Mouse (Mus musculus): Measurements from ENCODE around the gene Rgs9. TPM values are rescaled to one million over a fixed set of nuclear protein-coding genes. Genes with fewer than 3 reads are reported as not detected.

Gene Rgs9
- polyA plus RNA-seq, 1 experiment from 2014 or later, result 0.99 TPM

DNA sequence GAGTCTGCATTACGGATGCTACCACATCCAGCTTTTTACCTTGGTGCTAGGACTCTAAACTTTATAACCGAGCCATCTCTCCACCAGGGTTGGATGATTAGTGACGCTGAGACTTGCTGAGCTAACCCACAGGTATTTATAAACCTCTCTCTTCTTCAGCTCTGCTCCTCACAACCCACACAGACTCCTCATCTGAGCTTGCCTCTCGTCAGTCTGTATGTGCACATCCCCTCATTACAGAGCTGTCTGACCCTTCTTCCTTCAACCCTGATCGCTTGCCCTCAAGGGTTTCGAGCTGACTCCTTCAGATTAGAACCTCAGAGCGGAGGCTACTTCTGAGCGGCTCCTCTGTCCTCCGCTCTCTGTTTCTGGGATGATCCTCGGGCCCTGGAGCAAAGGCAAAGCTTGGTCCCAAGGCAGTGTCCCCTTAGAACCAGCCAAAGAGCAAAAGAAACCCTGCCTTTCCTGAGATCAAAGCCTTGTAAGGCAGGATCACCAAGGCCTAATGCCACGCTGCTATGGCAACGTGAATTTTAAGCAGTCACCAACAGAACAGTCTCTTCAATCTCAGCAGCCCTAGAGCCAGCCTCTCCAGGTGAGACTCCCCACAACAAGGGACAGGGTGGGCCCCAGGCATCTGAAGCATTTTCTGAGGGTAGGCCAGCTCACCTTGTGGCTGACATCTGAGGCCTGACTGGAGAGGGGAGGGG, 79.9 kb downstream of the Rgs9 start:
- H3K36me3 ChIP-seq (ENCODE audit: insufficient read depth, low read length), result no peaks in the 10 kb centered on the region
- no peak overlapping the region for H3K4me3 ChIP-seq (replicated peaks; ENCODE audit: low read depth, low read length)
- no peaks in the 10 kb centered on the region for H3K9me3 ChIP-seq (replicated peaks; ENCODE audit: low read length)
- WGBS, result 50% methylated on average over 12 of the region's 12 CpGs
- TF ChIP-seq CTCF (IDR thresholded peaks at IDR 0.05; ENCODE audit: low read depth), result no peak
- no peak overlapping the region for H3K9ac ChIP-seq (ENCODE audit: low read depth, low read length)
- no peak overlapping the region for H3K4me2 ChIP-seq (ENCODE audit: low read length)
- ATAC-seq (replicated peaks; ENCODE audit: low FRiP score, low read depth) (no peak), DNase-seq (ENCODE audit: low spot score) (no peak)
- no peak overlapping the region for H3K27ac ChIP-seq
- no peaks in the 10 kb centered on the region for H3K27me3 ChIP-seq (ENCODE audit: insufficient read depth, low read length)
- H3K4me1 ChIP-seq (replicated peaks; ENCODE audit: insufficient read depth, low read length), result no peaks in the 10 kb centered on the region

- no peak overlapping the region for H3K27ac ChIP-seq
- no peaks in the 10 kb centered on the region for H3K9me3 ChIP-seq (replicated peaks; ENCODE audit: low read length)
- TF ChIP-seq CTCF (IDR thresholded peaks at IDR 0.05; ENCODE audit: low read depth), result no peak
- no peak overlapping the region for H3K4me2 ChIP-seq (ENCODE audit: low read length)
- DNase-seq (ENCODE audit: low spot score), result no peak
- no peak overlapping the region for H3K9ac ChIP-seq (ENCODE audit: low read depth, low read length)
- WGBS, result 40% methylated on average over 11 of the region's 11 CpGs
- no peaks in the 10 kb centered on the region for H3K4me1 ChIP-seq (replicated peaks; ENCODE audit: insufficient read depth, low read length)
- no peak overlapping the region for H3K4me3 ChIP-seq (replicated peaks; ENCODE audit: low read depth, low read length)
- no peak for ATAC-seq (replicated peaks; ENCODE audit: low FRiP score, low read depth)
- H3K27me3 ChIP-seq (ENCODE audit: insufficient read depth, low read length), result no peaks in the 10 kb centered on the region
- H3K36me3 ChIP-seq (ENCODE audit: insufficient read depth, low read length), result no peaks in the 10 kb centered on the region
These were observed 87.2 kb downstream of the Rgs9 start for GRCm38 (mm10) chr11:109210772-109211171.

- no peak for ATAC-seq (replicated peaks; ENCODE audit: low FRiP score, low read depth)
- H3K4me2 ChIP-seq (ENCODE audit: low read length), result no peak overlapping the region
- no peaks in the 10 kb centered on the region for H3K9me3 ChIP-seq (replicated peaks; ENCODE audit: low read length)
- WGBS, result 52% methylated on average over 7 of the region's 7 CpGs
- TF ChIP-seq CTCF (IDR thresholded peaks at IDR 0.05; ENCODE audit: low read depth), result no peak
- H3K27me3 ChIP-seq (ENCODE audit: insufficient read depth, low read length), result no peaks in the 10 kb centered on the region
- H3K4me1 ChIP-seq (replicated peaks; ENCODE audit: insufficient read depth, low read length), result no peaks in the 10 kb centered on the region
- no peak overlapping the region for H3K27ac ChIP-seq
- no peak overlapping the region for H3K4me3 ChIP-seq (replicated peaks; ENCODE audit: low read depth, low read length)
- no peak for DNase-seq (ENCODE audit: low spot score)
- H3K36me3 ChIP-seq (ENCODE audit: insufficient read depth, low read length), result no peaks in the 10 kb centered on the region
- H3K9ac ChIP-seq (ENCODE audit: low read depth, low read length), result no peak overlapping the region
These were observed 87.6 kb downstream of the Rgs9 start for GRCm38 (mm10) chr11:109210341-109210740.

- ATAC-seq (replicated peaks; ENCODE audit: low FRiP score, low read depth) (no peak), DNase-seq (ENCODE audit: low spot score) (no peak)
- no peak for TF ChIP-seq CTCF (IDR thresholded peaks at IDR 0.05; ENCODE audit: low read depth)
- no peaks in the 10 kb centered on the region for H3K27me3 ChIP-seq (ENCODE audit: insufficient read depth, low read length)
- H3K4me2 ChIP-seq (ENCODE audit: low read length), result no peak overlapping the region
- H3K36me3 ChIP-seq (ENCODE audit: insufficient read depth, low read length), result no peaks in the 10 kb centered on the region
- WGBS, result 47% methylated on average over 13 of the region's 13 CpGs
- H3K4me1 ChIP-seq (replicated peaks; ENCODE audit: insufficient read depth, low read length), result no peaks in the 10 kb centered on the region
- no peak overlapping the region for H3K9ac ChIP-seq (ENCODE audit: low read depth, low read length)
- no peak overlapping the region for H3K4me3 ChIP-seq (replicated peaks; ENCODE audit: low read depth, low read length)
- no peaks in the 10 kb centered on the region for H3K9me3 ChIP-seq (replicated peaks; ENCODE audit: low read length)
- no peak overlapping the region for H3K27ac ChIP-seq
These were observed 91.2 kb downstream of the Rgs9 start for GRCm38 (mm10) chr11:109206732-109207131.

- H3K27me3 ChIP-seq (ENCODE audit: insufficient read depth, low read length), result no peaks in the 10 kb centered on the region
- no peak for ATAC-seq (replicated peaks; ENCODE audit: low FRiP score, low read depth)
- 90% methylated on average over 1 of the region's 1 CpGs for WGBS
These were observed 91.9 kb downstream of the Rgs9 start for GRCm38 (mm10) chr11:109206028-109206427.

GRCm38 (mm10) chr11:109199612-109200293, 98.2 kb downstream of the Rgs9 start:
- no peaks in the 10 kb centered on the region for H3K36me3 ChIP-seq (ENCODE audit: insufficient read depth, low read length)
- no peaks in the 10 kb centered on the region for H3K9me3 ChIP-seq (replicated peaks; ENCODE audit: low read length)
- H3K4me2 ChIP-seq (ENCODE audit: low read length), result no peak overlapping the region
- ATAC-seq (replicated peaks; ENCODE audit: low FRiP score, low read depth) (no peak), DNase-seq (ENCODE audit: low spot score) (no peak)
- H3K27me3 ChIP-seq (ENCODE audit: insufficient read depth, low read length), result no peaks in the 10 kb centered on the region
- H3K4me3 ChIP-seq (replicated peaks; ENCODE audit: low read depth, low read length), result no peak overlapping the region
- TF ChIP-seq CTCF (IDR thresholded peaks at IDR 0.05; ENCODE audit: low read depth), result no peak
- H3K9ac ChIP-seq (ENCODE audit: low read depth, low read length), result no peak overlapping the region
- 45% methylated on average over 8 of the region's 8 CpGs for WGBS
- H3K27ac ChIP-seq, result no peak overlapping the region
- no peaks in the 10 kb centered on the region for H3K4me1 ChIP-seq (replicated peaks; ENCODE audit: insufficient read depth, low read length)

More at GRCm38 (mm10) chr11:109206028-109206427, 91.9 kb downstream of the Rgs9 start:
- Histone ChIP-seq H3K4me2 (ENCODE audit: low read length) (no peak overlapping the region), H3K4me1 (replicated peaks; ENCODE audit: insufficient read depth, low read length) (no peaks in the 10 kb centered on the region), H3K36me3 (ENCODE audit: insufficient read depth, low read length) (no peaks in the 10 kb centered on the region), H3K4me3 (replicated peaks; ENCODE audit: low read depth, low read length) (no peak overlapping the region), H3K9ac (ENCODE audit: low read depth, low read length) (no peak overlapping the region), H3K9me3 (replicated peaks; ENCODE audit: low read length) (no peaks in the 10 kb centered on the region), H3K27ac (no peak overlapping the region)
- DNase-seq (ENCODE audit: low spot score), result no peak
- TF ChIP-seq CTCF (IDR thresholded peaks at IDR 0.05; ENCODE audit: low read depth), result no peak

Measured in kidney, postnatal 0 days (tissue).